Mouse (Mus musculus) small intestine, adult 2 months (tissue): ENCODE results near the gene Rapgef4. TPM values are rescaled to one million over a fixed set of nuclear protein-coding genes. Genes with fewer than 3 reads are reported as not detected.

Experiments
- H3K27ac ChIP-seq: fragments of 200-500 bp; 2 replicates; pipeline ENCODE4 v1.5.1; 2012; ENCODE audit warnings: low read depth, low read length, control low read depth, inconsistent platforms; ENCODE audit not compliant: insufficient read depth
- H3K27me3 ChIP-seq: fragments of 200-500 bp; 2 replicates; pipeline ENCODE4 v1.6.1; 2012; ENCODE audit warnings: mild to moderate bottlenecking, moderate library complexity, low read length, inconsistent platforms; ENCODE audit not compliant: control insufficient read depth, insufficient read depth
- H3K36me3 ChIP-seq: fragments of 200-500 bp; 2 replicates; pipeline ENCODE4 v1.6.1; 2012; ENCODE audit warnings: mild to moderate bottlenecking, low read length, control low read depth, inconsistent platforms; ENCODE audit not compliant: control insufficient read depth, insufficient read depth
- H3K4me1 ChIP-seq: fragments of 200-500 bp; 2 replicates; pipeline ENCODE4 v1.6.1; 2012; ENCODE audit warnings: low read length, inconsistent platforms, mixed read lengths; ENCODE audit not compliant: control insufficient read depth, insufficient read depth, insufficient read length
- H3K4me3 ChIP-seq: fragments of 200-500 bp; 2 replicates; pipeline ENCODE4 v1.5.1; 2012; ENCODE audit warnings: low read depth, mild to moderate bottlenecking, control low read depth, inconsistent platforms, low read length, moderate library complexity
- CTCF ChIP-seq: fragments of 200-500 bp; IDR thresholded peaks from 2 replicates; pipeline ENCODE4 v1.5.1; 2012; ENCODE audit warnings: low read depth, mild to moderate bottlenecking, control low read depth, inconsistent platforms, low read length, moderate library complexity, mixed read lengths; ENCODE audit not compliant: insufficient replicate concordance, insufficient read length; ENCODE audit errors: extremely low read depth
- POLR2A ChIP-seq: fragments of 200-500 bp; IDR thresholded peaks from 2 replicates; pipeline ENCODE4 v1.6.1; 2012; ENCODE audit warnings: low read depth, mild to moderate bottlenecking, control low read depth, inconsistent platforms, low read length, moderate library complexity
- WGBS: fragments of 180-500 bp; shearing (Covaris S2); methylation state at CpG from one replicate; pipeline ENCODE4 v1.1.7; 2018; 5-methylcytosine and 5-hydroxymethylcytosine counted together
- polyA plus RNA-seq: library from polyadenylated mRNA; depleted of rRNA; stranded (reverse); fragments of >200 nt; gene quantifications from 2 replicates; pipeline ENCODE4 v1.2.3, GENCODE M21; 2012

Rapgef4 gene
- polyA plus RNA-seq, 1 experiment = 2.7 TPM

DNA sequence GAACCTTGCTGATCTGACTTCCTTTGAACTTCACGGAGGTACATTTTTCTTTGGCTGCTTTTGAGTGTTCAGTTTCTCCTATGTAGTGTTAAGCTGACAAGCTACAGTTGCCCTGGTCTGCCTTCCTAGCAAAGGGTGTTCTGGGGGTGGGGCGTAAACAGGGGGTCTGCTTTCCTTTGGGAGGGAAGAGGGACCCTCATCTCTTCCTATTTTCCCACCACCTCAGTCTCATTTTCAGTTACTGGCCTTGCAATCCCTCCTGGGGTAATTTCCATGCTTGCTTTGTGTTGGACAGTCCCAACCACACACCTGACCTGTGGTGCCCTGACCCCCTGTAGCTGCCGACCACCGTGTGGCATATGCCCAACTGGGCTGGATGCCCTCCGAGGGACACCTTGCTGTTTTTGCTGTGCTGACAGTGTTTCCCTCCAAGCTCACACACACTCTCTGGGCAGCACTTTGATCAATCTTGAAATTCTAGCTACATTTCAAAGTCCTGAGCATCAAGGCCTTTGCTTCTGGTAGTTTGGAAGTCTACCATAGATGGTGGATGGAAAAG is 48.6 kb downstream of the Rapgef4 start:
- Histone ChIP-seq H3K4me1 (no peaks in the 10 kb centered on the region), H3K4me3 (no peak overlapping the region), H3K27ac (no peak overlapping the region), H3K27me3 (no peaks in the 10 kb centered on the region), H3K36me3 (no peaks in the 10 kb centered on the region)
- WGBS = 92% methylated on average over 5 of the region's 5 CpGs
- TF ChIP-seq POLR2A = no peak
- no peak for TF ChIP-seq CTCF

- TF ChIP-seq CTCF (no peak), POLR2A (no peak)
- 79% methylated on average over 5 of the region's 5 CpGs for WGBS
- H3K27ac ChIP-seq = no peak overlapping the region
- H3K36me3 ChIP-seq = no peaks in the 10 kb centered on the region
- H3K4me1 ChIP-seq = no peaks in the 10 kb centered on the region
- no peaks in the 10 kb centered on the region for H3K27me3 ChIP-seq
- no peak overlapping the region for H3K4me3 ChIP-seq
Observed at GRCm38 (mm10) chr2:72031717-72032116, 50.7 kb downstream of the Rapgef4 start.

- Histone ChIP-seq H3K4me3 (no peak overlapping the region), H3K27me3 (no peaks in the 10 kb centered on the region), H3K36me3 (no peaks in the 10 kb centered on the region), H3K4me1 (no peaks in the 10 kb centered on the region), H3K27ac (no peak overlapping the region)
- TF ChIP-seq CTCF (peak; percentile 50; the same call in 1 of the 2 replicates), POLR2A (no peak)
- 52% methylated on average over 8 of the region's 8 CpGs for WGBS
Observed at GRCm38 (mm10) chr2:72035616-72036015, 54.6 kb downstream of the Rapgef4 start.

- TF ChIP-seq CTCF (no peak), POLR2A (no peak)
- no peaks in the 10 kb centered on the region for H3K27me3 ChIP-seq
- 82% methylated on average over 5 of the region's 5 CpGs for WGBS
- no peaks in the 10 kb centered on the region for H3K4me1 ChIP-seq
- no peak overlapping the region for H3K4me3 ChIP-seq
- H3K36me3 ChIP-seq = no peaks in the 10 kb centered on the region
- no peak overlapping the region for H3K27ac ChIP-seq
Observed at GRCm38 (mm10) chr2:72037357-72037756, 56.3 kb downstream of the Rapgef4 start.

DNA sequence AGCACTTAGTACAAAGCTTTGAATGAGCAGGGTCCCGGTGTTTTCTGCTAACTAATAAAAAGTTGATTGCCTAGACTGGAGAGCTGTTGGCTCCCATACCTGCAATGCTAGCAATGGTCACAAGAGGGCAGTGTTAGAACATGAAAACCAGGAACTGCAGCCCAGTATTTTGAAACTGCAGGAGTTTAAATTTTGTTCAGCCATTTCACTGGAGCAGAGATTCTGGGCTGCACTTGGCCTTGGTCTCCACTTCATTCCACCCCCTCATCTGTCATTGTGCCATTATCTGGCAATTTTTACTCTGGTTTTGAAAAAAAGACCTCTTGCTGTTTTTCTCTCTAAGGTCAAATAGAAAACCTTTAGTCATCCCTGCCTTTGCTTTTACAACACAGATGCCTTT is 57.2 kb downstream of the Rapgef4 start:
- TF ChIP-seq POLR2A = no peak
- Histone ChIP-seq H3K27ac (no peak overlapping the region), H3K4me1 (no peaks in the 10 kb centered on the region), H3K27me3 (no peaks in the 10 kb centered on the region), H3K4me3 (no peak overlapping the region), H3K36me3 (no peaks in the 10 kb centered on the region)
- 8% methylated on average over 1 of the region's 1 CpGs for WGBS

- no peaks in the 10 kb centered on the region for H3K36me3 ChIP-seq
- H3K27ac ChIP-seq = no peak overlapping the region
- H3K27me3 ChIP-seq = no peaks in the 10 kb centered on the region
- H3K4me1 ChIP-seq = no peaks in the 10 kb centered on the region
- H3K4me3 ChIP-seq = peak overlapping the region; percentile 8; the same call in 1 of the 2 replicates
- no peak for TF ChIP-seq POLR2A
- no peak for TF ChIP-seq CTCF
- WGBS = 68% methylated on average over 18 of the region's 18 CpGs
Observed at GRCm38 (mm10) chr2:72038651-72039251, 57.7 kb downstream of the Rapgef4 start.

DNA sequence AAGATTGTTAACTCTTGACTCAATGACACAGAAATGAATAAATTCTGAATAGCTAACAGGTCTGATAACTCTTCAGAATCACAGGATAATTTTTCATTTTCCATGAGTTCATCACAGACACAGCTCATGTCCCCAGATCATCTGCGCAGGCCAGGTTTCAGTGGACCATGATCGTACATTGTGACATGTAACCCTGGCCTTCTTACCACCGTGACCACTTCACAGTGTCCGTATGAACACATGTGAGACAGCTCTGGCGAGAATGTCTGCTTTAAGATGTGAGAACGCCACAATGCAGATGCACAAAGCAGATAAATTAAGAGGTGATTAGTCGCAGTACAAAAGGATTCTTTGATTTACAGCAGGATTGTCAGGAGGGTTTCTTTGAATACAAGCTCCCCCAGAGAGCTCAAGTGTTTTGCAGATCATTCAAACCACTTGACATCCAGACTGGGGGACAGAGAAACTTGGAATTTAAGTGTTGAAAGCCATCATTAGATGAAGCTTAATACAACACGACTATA is 58.5 kb downstream of the Rapgef4 start:
- Histone ChIP-seq H3K27me3 (no peaks in the 10 kb centered on the region), H3K27ac (no peak overlapping the region), H3K36me3 (no peaks in the 10 kb centered on the region), H3K4me1 (no peaks in the 10 kb centered on the region), H3K4me3 (no peak overlapping the region)
- TF ChIP-seq CTCF (no peak), POLR2A (no peak)
- 91% methylated on average over 8 of the region's 8 CpGs for WGBS
